Mouse (Mus musculus): Measurements from ENCODE around the gene Timp1. TPM values are rescaled to one million over a fixed set of nuclear protein-coding genes. Genes with fewer than 3 reads are reported as not detected.
A peak's percentile ranks its signal among the peaks of the same experiment; 100 is the strongest.

Gene Timp1
- polyA plus RNA-seq (2021; fragmentation: Nextera tagmentation) = 0.57 and 0.84 TPM in 2 replicates
- long read RNA-seq, experiment 1, partial matches to known transcripts = 0 of 1 reads
- long read RNA-seq, experiment 1, other reads (novel, unspliced or antisense) = 0 of 1 reads
- long read RNA-seq, experiment 2 = 0 reads

GRCm38 (mm10) chrX:20869962-20870513 is at the start of gene Timp1:
Timp1 (plus strand) TSS chrX:20870166.

DNA sequence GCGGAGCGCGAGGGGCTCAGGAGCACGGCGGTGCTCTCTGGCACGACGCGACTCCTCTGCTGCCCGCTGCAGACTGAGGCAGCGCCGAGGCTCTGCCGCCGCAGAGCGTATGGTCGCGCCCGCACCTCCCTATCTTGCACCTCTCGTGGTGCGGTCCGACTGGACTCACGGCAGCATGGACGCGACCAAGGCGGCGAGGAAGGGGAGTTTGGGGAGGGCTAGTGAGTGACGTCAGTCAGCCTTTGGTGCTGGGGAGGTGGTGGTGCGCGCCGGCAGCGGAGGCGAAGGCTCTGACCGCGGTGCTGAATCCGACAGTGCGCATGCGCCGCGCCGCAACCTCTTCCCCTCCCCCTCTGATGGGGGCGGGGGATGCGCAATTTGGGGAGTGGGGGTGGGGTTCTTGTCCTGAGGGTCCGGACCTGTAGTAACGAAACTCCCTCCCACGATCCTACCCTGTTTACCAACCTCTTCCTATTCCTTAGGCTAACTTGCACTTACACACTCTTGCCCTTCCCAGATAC is 50.9 kb downstream of the Timp1 start, which contains the start of gene Syn1:
TSS of gene Syn1 (minus strand) at position 161 of the 521 bp plus-strand sequence.

Small RNAs within 50 kb of the gene (microRNA-seq; reads per million reads assigned to microRNA genes)
- gene Gm24824 (not detected), gene Mir5617 (9.7 reads per million, percentile 31 among the genes with 10 or more reads in this experiment)

Other genes starting within 250 kb of the Timp1 start
- 131 and 135 TPM in 2 replicates for gene Uba1, start 211.8 kb upstream of the Timp1 start, polyA plus RNA-seq (2021; fragmentation: Nextera tagmentation)
- 130 and 173 TPM in 2 replicates for gene Cdk16, start 182.2 kb upstream of the Timp1 start, polyA plus RNA-seq (2021; fragmentation: Nextera tagmentation)
- 31.7 and 32.6 TPM in 2 replicates for gene Usp11, start 166.3 kb upstream of the Timp1 start, polyA plus RNA-seq (2021; fragmentation: Nextera tagmentation)
- gene Araf, start 72.4 kb upstream of the Timp1 start, polyA plus RNA-seq (2021; fragmentation: Nextera tagmentation) = 179 and 181 TPM in 2 replicates
- 88.2 and 114 TPM in 2 replicates for gene Syn1, start 50.8 kb downstream of the Timp1 start, polyA plus RNA-seq (2021; fragmentation: Nextera tagmentation)
- gene Cfp, start 61.4 kb downstream of the Timp1 start, polyA plus RNA-seq (2021; fragmentation: Nextera tagmentation) = 0.43 and 0.48 TPM in 2 replicates
- 35.8 and 45.1 TPM in 2 replicates for gene Elk1, start 80.4 kb downstream of the Timp1 start, polyA plus RNA-seq (2021; fragmentation: Nextera tagmentation)
- 16.8 and 20.0 TPM in 2 replicates for gene Uxt, start 91.9 kb downstream of the Timp1 start, polyA plus RNA-seq (2021; fragmentation: Nextera tagmentation)
- 2.5 and 3.3 TPM in 2 replicates for gene Zfp182, start 192.2 kb downstream of the Timp1 start, polyA plus RNA-seq (2021; fragmentation: Nextera tagmentation)
- gene Spaca5, start 198.2 kb downstream of the Timp1 start, polyA plus RNA-seq (2021; fragmentation: Nextera tagmentation) = not detected in 2 replicates
- 0.87 and 1.3 TPM in 2 replicates for gene Zfp300, start 219.4 kb downstream of the Timp1 start, polyA plus RNA-seq (2021; fragmentation: Nextera tagmentation)
- not detected in 2 replicates for gene Ssxa1, start 245.7 kb downstream of the Timp1 start, polyA plus RNA-seq (2021; fragmentation: Nextera tagmentation)

All from layer of hippocampus, adult 6 months (tissue).